Mouse (Mus musculus) stomach, postnatal 0 days (tissue): ENCODE data around the gene Wwox.

Source experiments
- CTCF ChIP-seq: IDR thresholded peaks from 2 replicates; pipeline ENCODE4 v1.5.1; 2016; ENCODE audit warnings: antibody characterized with exemption, low read depth, mild to moderate bottlenecking, moderate library complexity
- EP300 ChIP-seq: optimal IDR thresholded peaks from 2 replicates; pipeline ENCODE3; 2016; ENCODE audit warnings: antibody characterized with exemption

- TF ChIP-seq CTCF (no peak), EP300 (no peak)
Observed at GRCm38 (mm10) chr8:115097988-115098562, 658.6 kb downstream of the Wwox start.
